Mouse (Mus musculus) spleen, adult 2 months (tissue): ENCODE results near the gene Slc35f6. TPM values are rescaled to one million over a fixed set of nuclear protein-coding genes. Genes with fewer than 3 reads are reported as not detected.
"Not testable (repeated sequence)": the region's sequence is repeated elsewhere in the genome, so short reads cannot be mapped to it uniquely, and the experiment has no call there.

Source experiments
- DNase-seq, 2 experiments: peaks; one replicate each; pipeline versions ENCODE4 v3.0.0 to v3.0.0-alpha.2; 2012 to 2021; ENCODE audit warnings: low spot score in 2 of 2, low read depth in 1 of 2
- H3K27ac ChIP-seq: fragments of 200-500 bp; 2 replicates; pipeline ENCODE4 v1.5.1; 2012; ENCODE audit warnings: low read length, inconsistent platforms; ENCODE audit not compliant: insufficient read depth
- H3K27me3 ChIP-seq: fragments of 200-500 bp; 2 replicates; pipeline ENCODE4 v1.6.1; 2012; ENCODE audit warnings: mild to moderate bottlenecking, moderate library complexity, low read length, inconsistent platforms; ENCODE audit not compliant: control insufficient read depth, insufficient read depth
- H3K36me3 ChIP-seq: fragments of 200-500 bp; 2 replicates; pipeline ENCODE4 v1.6.1; 2012; ENCODE audit warnings: mild to moderate bottlenecking, low read length, inconsistent platforms; ENCODE audit not compliant: control insufficient read depth, insufficient read depth
- H3K4me1 ChIP-seq: fragments of 200-500 bp; 2 replicates; pipeline ENCODE4 v1.6.1; 2011; ENCODE audit warnings: inconsistent platforms; ENCODE audit not compliant: control insufficient read depth, insufficient read depth, insufficient read length
- H3K4me3 ChIP-seq: fragments of 200-500 bp; 2 replicates; pipeline ENCODE4 v1.5.1; 2011; ENCODE audit warnings: mild to moderate bottlenecking, inconsistent platforms; ENCODE audit not compliant: insufficient read depth, insufficient read length; ENCODE audit errors: extremely low read depth
- CTCF ChIP-seq: fragments of 200-500 bp; IDR thresholded peaks from 2 replicates; pipeline ENCODE4 v1.5.1; 2011; ENCODE audit warnings: mild to moderate bottlenecking, inconsistent platforms; ENCODE audit not compliant: insufficient read depth, insufficient read length, insufficient replicate concordance; ENCODE audit errors: extremely low read depth
- POLR2A ChIP-seq: fragments of 200-500 bp; IDR thresholded peaks from 2 replicates; pipeline ENCODE4 v1.6.1; 2011; ENCODE audit warnings: low read depth, low read length, inconsistent platforms
- WGBS: fragments of 180-500 bp; shearing (Covaris S2); methylation state at CpG from one replicate; pipeline ENCODE4 v1.1.7; 2018; 5-methylcytosine and 5-hydroxymethylcytosine counted together
- polyA plus RNA-seq: library from polyadenylated mRNA; depleted of rRNA; stranded (reverse); fragments of >200 nt; gene quantifications from 2 replicates; pipeline ENCODE4 v1.2.3, GENCODE M21; 2012; rRNA removed

The Slc35f6 gene
- polyA plus RNA-seq, 1 experiment, result 56.6 TPM

GRCm38 (mm10) chr5:30682967-30683600 lies 35.4 kb downstream of the Slc35f6 start:
- Histone ChIP-seq H3K27ac (no peak overlapping the region), H3K4me1 (no peaks in the 10 kb centered on the region), H3K36me3 (no peaks in the 10 kb centered on the region), H3K27me3 (no peaks in the 10 kb centered on the region), H3K4me3 (no peak overlapping the region)
- no peak for TF ChIP-seq POLR2A
- TF ChIP-seq CTCF, result peak; percentile 32; the same call in 1 of the 2 replicates
- DNase-seq, result peak in 1 of 2 experiments; percentile 10

- H3K27me3 ChIP-seq, result no peaks in the 10 kb centered on the region
- 72% methylated on average over 3 of the region's 3 CpGs for WGBS
- no peak for TF ChIP-seq POLR2A
- TF ChIP-seq CTCF, result no peak
- H3K4me1 ChIP-seq, result no peaks in the 10 kb centered on the region
- DNase-seq, result no peak
- no peaks in the 10 kb centered on the region for H3K36me3 ChIP-seq
- no peak overlapping the region for H3K27ac ChIP-seq
- no peak overlapping the region for H3K4me3 ChIP-seq
These were observed 36.3 kb downstream of the Slc35f6 start for GRCm38 (mm10) chr5:30683993-30684392.

- WGBS, result 67% methylated on average over 3 of the region's 3 CpGs
- peak in 1 of 2 experiments; percentile 11 for DNase-seq
- TF ChIP-seq POLR2A, result no peak
- peak; percentile 26; the same call in 1 of the 2 replicates for TF ChIP-seq CTCF
- no peak overlapping the region for H3K27ac ChIP-seq
- H3K36me3 ChIP-seq, result no peaks in the 10 kb centered on the region
- H3K4me1 ChIP-seq, result no peaks in the 10 kb centered on the region
- no peaks in the 10 kb centered on the region for H3K27me3 ChIP-seq
- H3K4me3 ChIP-seq, result no peak overlapping the region
These were observed 39.0 kb downstream of the Slc35f6 start for GRCm38 (mm10) chr5:30686781-30687180.

GRCm38 (mm10) chr5:30700361-30701000 lies 52.7 kb downstream of the Slc35f6 start:
- TF ChIP-seq POLR2A, result no peak
- TF ChIP-seq CTCF, result no peak
- Histone ChIP-seq H3K27me3 (0 out of 2 replicates have a peak, but pooled peaks cover 2% of the 10 kb centered on the region), H3K4me3 (no peak overlapping the region), H3K27ac (no peak overlapping the region), H3K4me1 (no peaks in the 10 kb centered on the region; the same call in 1 of the 2 replicates), H3K36me3 (no peaks in the 10 kb centered on the region)
- no peak for DNase-seq
- 82% methylated on average over 8 of the region's 8 CpGs for WGBS

- not testable (repeated sequence) for DNase-seq, H3K27ac ChIP-seq, H3K4me1 ChIP-seq, H3K36me3 ChIP-seq, H3K4me3 ChIP-seq, H3K27me3 ChIP-seq
- 70% methylated on average over 4 of the region's 4 CpGs for WGBS
These were observed 53.6 kb downstream of the Slc35f6 start for GRCm38 (mm10) chr5:30701373-30701772.

GRCm38 (mm10) chr5:30701866-30702265 lies 54.1 kb downstream of the Slc35f6 start:
- no peaks in the 10 kb centered on the region; the same call in 1 of the 2 replicates for H3K4me1 ChIP-seq
- H3K27ac ChIP-seq, result no peak overlapping the region
- 83% methylated on average over 3 of the region's 3 CpGs for WGBS
- no peak for DNase-seq
- no peak overlapping the region for H3K4me3 ChIP-seq
- no peak for TF ChIP-seq CTCF
- TF ChIP-seq POLR2A, result no peak
- 0 out of 2 replicates have a peak, but pooled peaks cover 2% of the 10 kb centered on the region for H3K27me3 ChIP-seq
- no peaks in the 10 kb centered on the region for H3K36me3 ChIP-seq

Other genes starting within 250 kb of the Slc35f6 start
- 0.05 and 0.08 TPM in 2 replicates for gene Otof, start 186.0 kb upstream of the Slc35f6 start, polyA plus RNA-seq
- gene 1700001C02Rik, start 181.9 kb upstream of the Slc35f6 start, polyA plus RNA-seq, result not detected in 2 replicates
- not detected in 2 replicates for gene Cib4, start 102.1 kb upstream of the Slc35f6 start, polyA plus RNA-seq
- 7.9 and 8.6 TPM in 2 replicates for gene Kcnk3, start 59.8 kb upstream of the Slc35f6 start, polyA plus RNA-seq
- 47.7 and 56.4 TPM in 2 replicates for gene Cenpa, start 18.8 kb downstream of the Slc35f6 start, polyA plus RNA-seq
- 0.06 and 0.15 TPM in 2 replicates for gene Dpysl5, start 63.6 kb downstream of the Slc35f6 start, polyA plus RNA-seq
- gene Mapre3, start 166.7 kb downstream of the Slc35f6 start, polyA plus RNA-seq, result 12.2 TPM in 2 replicates
- gene Tmem214, start 220.1 kb downstream of the Slc35f6 start, polyA plus RNA-seq, result 60.3 and 67.4 TPM in 2 replicates
- gene Agbl5, start 240.8 kb downstream of the Slc35f6 start, polyA plus RNA-seq, result 11.6 and 16.1 TPM in 2 replicates